Mouse (Mus musculus) forebrain, postnatal 0 days (tissue): ENCODE data around the gene Galnt9. TPM values are rescaled to one million over a fixed set of nuclear protein-coding genes. Genes with fewer than 3 reads are reported as not detected.
A peak's percentile ranks its signal among the peaks of the same experiment; 100 is the strongest.

Experiments
- ATAC-seq: fragments of 200-750 bp; cut with Nextera tagmentation; 2 replicates; pipeline ENCODE4 v1.8.0; 2017; ENCODE audit warnings: mild to moderate bottlenecking, moderate library complexity
- DNase-seq: peaks from one replicate; pipeline ENCODE4 v3.0.0-alpha.2; 2015
- H3K27ac ChIP-seq: fragments of 300-500 bp; sonication (generic); 2 replicates; pipeline ENCODE4 v1.5.1; 2014; ENCODE audit warnings: low read depth, mild to moderate bottlenecking, antibody characterized with exemption, low read length, moderate library complexity, mixed read lengths
- H3K27me3 ChIP-seq: fragments of 300-500 bp; sonication (generic); 2 replicates; pipeline ENCODE4 v1.6.1; 2014; ENCODE audit warnings: mild to moderate bottlenecking, low read length, mixed read lengths; ENCODE audit not compliant: insufficient read depth
- H3K36me3 ChIP-seq: fragments of 300-500 bp; sonication (generic); 2 replicates; pipeline ENCODE4 v1.6.1; 2014; ENCODE audit warnings: mild to moderate bottlenecking, moderate library complexity; ENCODE audit not compliant: insufficient read depth
- H3K4me1 ChIP-seq: fragments of 300-500 bp; sonication (generic); 2 replicates; pipeline ENCODE4 v1.6.1; 2014; ENCODE audit warnings: antibody characterized with exemption; ENCODE audit not compliant: insufficient read depth
- H3K4me2 ChIP-seq: fragments of 300-500 bp; sonication (generic); 2 replicates; pipeline ENCODE4 v1.6.1; 2014; ENCODE audit warnings: low read depth, mild to moderate bottlenecking, moderate library complexity
- H3K4me3 ChIP-seq: fragments of 300-500 bp; sonication (generic); 2 replicates; pipeline ENCODE4 v1.5.1; 2014; ENCODE audit warnings: low read depth, low read length, mixed read lengths
- H3K9ac ChIP-seq: fragments of 300-500 bp; sonication (generic); 2 replicates; pipeline ENCODE4 v1.6.1; 2014; ENCODE audit warnings: mild to moderate bottlenecking
- H3K9me3 ChIP-seq: fragments of 300-500 bp; sonication (generic); 2 replicates; pipeline ENCODE4 v1.6.1; 2016; ENCODE audit warnings: low read length
- CTCF ChIP-seq: sonication (generic); IDR thresholded peaks from 2 replicates; pipeline ENCODE4 v1.5.1; 2016; ENCODE audit warnings: antibody characterized with exemption, control low read depth, low read depth
- whole genome bisulfite sequencing: fragments of 180-500 bp; shearing (Covaris S2); extraction: QIAGEN DNeasy Blood & Tissue Kit; methylation state at CpG from one replicate; pipeline ENCODE4 v1.1.7; 2014; 5-methylcytosine and 5-hydroxymethylcytosine counted together
- polyA plus RNA-seq: library from polyadenylated mRNA; unstranded; fragments of >200 nt; fragmentation: Nextera tagmentation; extraction: Ambion mirVana; gene quantifications from 2 replicates; pipeline ENCODE4 v1.2.1, GENCODE M21; 2015
- total RNA-seq: library from RNA; depleted of rRNA; stranded (reverse); fragments of >200 nt; gene quantifications from 2 replicates; pipeline ENCODE4 v1.2.3, GENCODE M21; 2014

Galnt9 gene
- total and polyA plus RNA-seq, 2 experiments from 2014 or later = 21.2 to 29.3 TPM

- Histone ChIP-seq H3K9me3 (no peaks in the 10 kb centered on the region), H3K27ac (no peak overlapping the region), H3K9ac (no peak overlapping the region), H3K4me2 (no peak overlapping the region), H3K36me3 (peaks cover 12% of the 10 kb centered on the region; the same call in 1 of the 2 replicates), H3K27me3 (no peaks in the 10 kb centered on the region), H3K4me3 (no peak overlapping the region), H3K4me1 (no peaks in the 10 kb centered on the region)
- no peak for DNase-seq
- ATAC-seq = no peak
- WGBS = 85% methylated on average over 6 of the region's 6 CpGs
- no peak for TF ChIP-seq CTCF
Observed at GRCm38 (mm10) chr5:110619226-110619625, 75.1 kb downstream of the Galnt9 start.

- Histone ChIP-seq H3K36me3 (0 out of 2 replicates have a peak, but pooled peaks cover 6% of the 10 kb centered on the region), H3K4me3 (no peak overlapping the region), H3K4me2 (no peak overlapping the region), H3K27ac (no peak overlapping the region), H3K9ac (no peak overlapping the region), H3K9me3 (no peaks in the 10 kb centered on the region), H3K27me3 (no peaks in the 10 kb centered on the region), H3K4me1 (no peaks in the 10 kb centered on the region)
- no peak for DNase-seq
- TF ChIP-seq CTCF = 0 out of 2 replicates have a peak, but pooled peaks have one; percentile 10
- ATAC-seq = no peak
- WGBS = 78% methylated on average over 2 of the region's 2 CpGs
Observed at GRCm38 (mm10) chr5:110624319-110624718, 80.2 kb downstream of the Galnt9 start.

- Histone ChIP-seq H3K36me3 (no peaks in the 10 kb centered on the region), H3K4me2 (no peak overlapping the region), H3K4me3 (no peak overlapping the region), H3K9me3 (no peaks in the 10 kb centered on the region), H3K4me1 (no peaks in the 10 kb centered on the region), H3K27ac (no peak overlapping the region), H3K27me3 (no peaks in the 10 kb centered on the region), H3K9ac (no peak overlapping the region)
- DNase-seq = no peak
- 69% methylated on average over 10 of the region's 10 CpGs for WGBS
- no peak for ATAC-seq
- TF ChIP-seq CTCF = no peak
Observed at GRCm38 (mm10) chr5:110627351-110627750, 83.2 kb downstream of the Galnt9 start.

- WGBS = 24% methylated on average over 19 of the region's 19 CpGs
- Histone ChIP-seq H3K4me3 (no peak overlapping the region), H3K27me3 (no peaks in the 10 kb centered on the region), H3K27ac (no peak overlapping the region), H3K4me1 (no peaks in the 10 kb centered on the region), H3K9me3 (no peaks in the 10 kb centered on the region), H3K9ac (no peak overlapping the region), H3K36me3 (no peaks in the 10 kb centered on the region), H3K4me2 (no peak overlapping the region)
- no peak for ATAC-seq
- DNase-seq = no peak
- no peak for TF ChIP-seq CTCF
Observed at GRCm38 (mm10) chr5:110628156-110628555, 84.0 kb downstream of the Galnt9 start.

- Histone ChIP-seq H3K4me2 (no peak overlapping the region), H3K27me3 (no peaks in the 10 kb centered on the region), H3K27ac (no peak overlapping the region), H3K9ac (no peak overlapping the region), H3K4me1 (no peaks in the 10 kb centered on the region), H3K4me3 (no peak overlapping the region), H3K36me3 (no peaks in the 10 kb centered on the region), H3K9me3 (no peaks in the 10 kb centered on the region)
- ATAC-seq (no peak), DNase-seq (no peak)
- TF ChIP-seq CTCF = no peak
- 71% methylated on average over 2 of the region's 2 CpGs for WGBS
Observed at GRCm38 (mm10) chr5:110629525-110630120, 85.5 kb downstream of the Galnt9 start.

GRCm38 (mm10) chr5:110635951-110636707 lies 92.0 kb downstream of the Galnt9 start:
- H3K9ac ChIP-seq = no peak overlapping the region
- ATAC-seq = peak; percentile 65
- WGBS = 42% methylated on average over 6 of the region's 6 CpGs
- H3K4me2 ChIP-seq = no peak overlapping the region
- H3K27me3 ChIP-seq = no peaks in the 10 kb centered on the region
- H3K36me3 ChIP-seq = no peaks in the 10 kb centered on the region
- no peak overlapping the region for H3K4me3 ChIP-seq
- H3K4me1 ChIP-seq = no peaks in the 10 kb centered on the region
- no peak overlapping the region for H3K27ac ChIP-seq
- TF ChIP-seq CTCF = peak; percentile 80
- H3K9me3 ChIP-seq = no peaks in the 10 kb centered on the region
- peak; percentile 70 for DNase-seq
